Mouse (Mus musculus): ENCODE results near the gene Lrrc7. TPM values are rescaled to one million over a fixed set of nuclear protein-coding genes. Genes with fewer than 3 reads are reported as not detected.

The Lrrc7 gene
- 0.25 TPM for polyA plus RNA-seq (2017; shearing (Covaris generic))

GRCm38 (mm10) chr3:158561987-158562360, at the start of gene Lrrc7:
TSS of gene Lrrc7 (minus strand) at chr3:158562221.

DNA sequence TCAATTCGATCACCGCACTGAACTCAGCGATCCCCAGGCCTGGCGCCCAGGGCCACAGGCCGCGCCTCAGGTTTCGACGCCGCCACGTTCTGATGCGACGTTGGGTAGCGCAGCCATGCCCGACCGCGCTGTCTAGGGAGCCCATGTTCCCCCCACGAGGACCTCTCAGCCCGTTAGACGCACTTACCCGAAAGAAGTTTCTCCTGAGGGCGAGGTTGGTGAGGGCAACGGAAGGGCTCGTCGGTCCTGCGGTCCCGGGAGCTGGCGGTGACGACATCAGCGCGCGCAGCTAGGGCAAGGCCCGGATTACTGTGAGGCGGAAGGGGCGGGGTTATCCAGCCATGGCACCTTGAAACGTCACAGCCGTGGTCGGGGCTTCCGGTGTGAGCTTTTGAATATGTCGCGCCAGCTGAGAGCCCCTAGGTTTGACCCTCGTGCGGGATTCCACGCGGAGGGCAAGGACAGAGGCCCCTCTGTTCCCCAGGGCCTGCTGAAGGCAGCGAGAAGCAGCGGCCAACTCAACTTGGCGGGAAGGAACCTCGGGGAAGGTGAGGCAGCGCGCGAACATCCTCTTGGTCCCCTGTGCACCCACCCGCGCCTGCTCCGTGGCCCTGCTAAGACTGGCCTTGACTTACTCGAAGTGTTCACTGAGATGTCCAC, 525.6 kb downstream of the Lrrc7 start, which contains the start of the genes Srsf11 and Lrrc40:
Gene Srsf11, minus strand, starts transcription at position 311 of the 660 bp plus-strand sequence.
Gene Lrrc40, plus strand, starts transcription at position 334 of the 660 bp plus-strand sequence.

All from CD4-positive, CD25-positive, alpha-beta regulatory T cell (primary cell).